Mouse (Mus musculus) left cerebral cortex, adult 2 months (tissue): ENCODE results near the gene Pum2. TPM values are rescaled to one million over a fixed set of nuclear protein-coding genes. Genes with fewer than 3 reads are reported as not detected.

Source experiments
- DNase-seq, 2 experiments: peaks; one replicate each; pipeline ENCODE4 v3.0.0; 2021 to 2022; ENCODE audit warnings: low spot score in 2 of 2, mixed read lengths in 1 of 2; ENCODE audit errors: extremely low spot score in 1 of 2
- H3K27ac ChIP-seq: fragments of 200-600 bp; 2 replicates; pipeline ENCODE4 v1.8.1; 2022
- H3K4me3 ChIP-seq: fragments of 200-600 bp; 2 replicates; pipeline ENCODE4 v1.8.1; 2022
- CTCF ChIP-seq: fragments of 200-600 bp; IDR thresholded peaks from 2 replicates; pipeline ENCODE4 v1.8.1; 2022; ENCODE audit warnings: antibody characterized with exemption, mild to moderate bottlenecking, moderate library complexity
- intact Hi-C: fragments of 180-260 bp; cut with DNase I; formaldehyde crosslinking; loops from one replicate; pipeline ENCODE4 v1.15.1; 2025
- total RNA-seq, 2 experiments: library from RNA; stranded (reverse); gene quantifications; 2 replicates each; pipeline ENCODE4 v1.2.3; 2021

Gene Pum2
- total RNA-seq, 2 experiments from 2014 or later: 193 to 209 TPM

- Histone ChIP-seq H3K27ac (no peak overlapping the region), H3K4me3 (no peak overlapping the region)
- TF ChIP-seq CTCF: no peak
- intact Hi-C loops: no loop called here
- DNase-seq: no peak
Measured at GRCm38 (mm10) chr12:8786476-8786875, 112.5 kb downstream of the Pum2 start.

- intact Hi-C loops: no loop called here
- H3K27ac ChIP-seq: no peak overlapping the region
- no peak overlapping the region for H3K4me3 ChIP-seq
- no peak for DNase-seq
- no peak for TF ChIP-seq CTCF
Measured at GRCm38 (mm10) chr12:8786984-8787730, 113.2 kb downstream of the Pum2 start.

- intact Hi-C loops: no loop called here
- no peak for TF ChIP-seq CTCF
- no peak overlapping the region for H3K4me3 ChIP-seq
- DNase-seq: no peak
- no peak overlapping the region for H3K27ac ChIP-seq
Measured at GRCm38 (mm10) chr12:8788469-8788868, 114.5 kb downstream of the Pum2 start.

GRCm38 (mm10) chr12:8790615-8791014 is 116.7 kb downstream of the Pum2 start:
- Histone ChIP-seq H3K27ac (no peak overlapping the region), H3K4me3 (no peak overlapping the region)
- no peak for TF ChIP-seq CTCF
- intact Hi-C loops: no loop called here
- no peak for DNase-seq

GRCm38 (mm10) chr12:8793410-8794051 is 119.6 kb downstream of the Pum2 start:
- Histone ChIP-seq H3K27ac (no peak overlapping the region), H3K4me3 (no peak overlapping the region)
- DNase-seq: no peak
- no peak for TF ChIP-seq CTCF
- intact Hi-C loops: no loop called here

- intact Hi-C loops: no loop called here
- no peak for DNase-seq
- Histone ChIP-seq H3K27ac (no peak overlapping the region), H3K4me3 (no peak overlapping the region)
- no peak for TF ChIP-seq CTCF
Measured at GRCm38 (mm10) chr12:8797936-8798335, 124.0 kb downstream of the Pum2 start.

- H3K4me3 ChIP-seq: no peak overlapping the region
- H3K27ac ChIP-seq: no peak overlapping the region
- DNase-seq: no peak
- intact Hi-C loops: no loop called here
- no peak for TF ChIP-seq CTCF
Measured at GRCm38 (mm10) chr12:8798486-8799020, 124.6 kb downstream of the Pum2 start.

Other genes starting within 250 kb of the Pum2 start
- gene Rhob, start 174.1 kb upstream of the Pum2 start, total RNA-seq: 100 to 1,000 TPM; 283 to 310 TPM
- gene Slc7a15, start 75.1 kb upstream of the Pum2 start, total RNA-seq: not detected
- 1 to 10 TPM; 1.5 to 1.7 TPM for gene Sdc1, start 97.2 kb downstream of the Pum2 start, total RNA-seq
- gene Laptm4a, start 247.5 kb downstream of the Pum2 start, total RNA-seq: 100 to 1,000 TPM; 166 to 168 TPM